Mouse (Mus musculus) small intestine, adult 10 weeks (tissue): ENCODE data around the gene Csrp3. TPM values are rescaled to one million over a fixed set of nuclear protein-coding genes. Genes with fewer than 3 reads are reported as not detected.

Experiments used
- polyA plus RNA-seq: library from polyadenylated mRNA; stranded (reverse); fragments of 350-450 nt; fragmentation: Illumina TruSeq; extraction: RNeasy Lipid Tissue Mini Kit (QIAGEN cat#74804); gene quantifications from one replicate; pipeline ENCODE4 v1.2.3, GENCODE M21; 2014; ENCODE audit warnings: low replicate concordance

The Csrp3 gene
- polyA plus RNA-seq = not detected

GRCm38 (mm10) chr7:48847820-48848650, at the start of gene Csrp3:
TSS of gene Csrp3 (minus strand) at chr7:48848033.

GRCm38 (mm10) chr7:48881486-48881885, 33.7 kb upstream of the Csrp3 start, which contains the start of gene E2f8:
TSS of gene E2f8 (minus strand) at chr7:48881596.

GRCm38 (mm10) chr7:48788851-48789572, 58.8 kb downstream of the Csrp3 start, which contains the start of gene Zdhhc13:
TSS of gene Zdhhc13 (plus strand) at chr7:48789003.

Other genes starting within 250 kb of the Csrp3 start
- not detected for gene Mrgprb3, start 204.2 kb downstream of the Csrp3 start, polyA plus RNA-seq
- gene Zdhhc13, start 59.0 kb downstream of the Csrp3 start, polyA plus RNA-seq = 81.9 TPM
- 11.6 TPM for gene E2f8, start 33.6 kb upstream of the Csrp3 start, polyA plus RNA-seq
- gene Nav2, start 60.7 kb upstream of the Csrp3 start, polyA plus RNA-seq = 1.8 TPM